Mouse (Mus musculus) forebrain, postnatal 0 days (tissue): Measurements from ENCODE around the gene Adssl1. TPM values are rescaled to one million over a fixed set of nuclear protein-coding genes. Genes with fewer than 3 reads are reported as not detected.

ENCODE experiments used
- ATAC-seq: fragments of 200-750 bp; cut with Nextera tagmentation; 2 replicates; pipeline ENCODE4 v1.8.0; 2017; ENCODE audit warnings: mild to moderate bottlenecking, moderate library complexity
- DNase-seq: peaks from one replicate; pipeline ENCODE4 v3.0.0-alpha.2; 2015
- H3K27ac ChIP-seq: fragments of 300-500 bp; sonication (generic); 2 replicates; pipeline ENCODE4 v1.5.1; 2014; ENCODE audit warnings: low read depth, mild to moderate bottlenecking, antibody characterized with exemption, low read length, moderate library complexity, mixed read lengths
- H3K27me3 ChIP-seq: fragments of 300-500 bp; sonication (generic); 2 replicates; pipeline ENCODE4 v1.6.1; 2014; ENCODE audit warnings: mild to moderate bottlenecking, low read length, mixed read lengths; ENCODE audit not compliant: insufficient read depth
- H3K36me3 ChIP-seq: fragments of 300-500 bp; sonication (generic); 2 replicates; pipeline ENCODE4 v1.6.1; 2014; ENCODE audit warnings: mild to moderate bottlenecking, moderate library complexity; ENCODE audit not compliant: insufficient read depth
- H3K4me1 ChIP-seq: fragments of 300-500 bp; sonication (generic); 2 replicates; pipeline ENCODE4 v1.6.1; 2014; ENCODE audit warnings: antibody characterized with exemption; ENCODE audit not compliant: insufficient read depth
- H3K4me2 ChIP-seq: fragments of 300-500 bp; sonication (generic); 2 replicates; pipeline ENCODE4 v1.6.1; 2014; ENCODE audit warnings: low read depth, mild to moderate bottlenecking, moderate library complexity
- H3K4me3 ChIP-seq: fragments of 300-500 bp; sonication (generic); 2 replicates; pipeline ENCODE4 v1.5.1; 2014; ENCODE audit warnings: low read depth, low read length, mixed read lengths
- H3K9ac ChIP-seq: fragments of 300-500 bp; sonication (generic); 2 replicates; pipeline ENCODE4 v1.6.1; 2014; ENCODE audit warnings: mild to moderate bottlenecking
- H3K9me3 ChIP-seq: fragments of 300-500 bp; sonication (generic); 2 replicates; pipeline ENCODE4 v1.6.1; 2016; ENCODE audit warnings: low read length
- CTCF ChIP-seq: sonication (generic); IDR thresholded peaks from 2 replicates; pipeline ENCODE4 v1.5.1; 2016; ENCODE audit warnings: antibody characterized with exemption, control low read depth, low read depth
- WGBS: fragments of 180-500 bp; shearing (Covaris S2); extraction: QIAGEN DNeasy Blood & Tissue Kit; methylation state at CpG from one replicate; pipeline ENCODE4 v1.1.7; 2014; 5-methylcytosine and 5-hydroxymethylcytosine counted together
- polyA plus RNA-seq: library from polyadenylated mRNA; unstranded; fragments of >200 nt; fragmentation: Nextera tagmentation; extraction: Ambion mirVana; gene quantifications from 2 replicates; pipeline ENCODE4 v1.2.1, GENCODE M21; 2015
- total RNA-seq: library from RNA; depleted of rRNA; stranded (reverse); fragments of >200 nt; gene quantifications from 2 replicates; pipeline ENCODE4 v1.2.3, GENCODE M21; 2014

The Adssl1 gene
- total and polyA plus RNA-seq, 2 experiments from 2014 or later: 1.8 to 4.7 TPM

- Histone ChIP-seq H3K27me3 (no peaks in the 10 kb centered on the region), H3K9me3 (no peaks in the 10 kb centered on the region), H3K27ac (no peak overlapping the region), H3K4me1 (peaks cover 19% of the 10 kb centered on the region), H3K4me3 (no peak overlapping the region), H3K36me3 (peaks cover 42% of the 10 kb centered on the region), H3K4me2 (no peak overlapping the region), H3K9ac (no peak overlapping the region)
- TF ChIP-seq CTCF: no peak
- no peak for ATAC-seq
- 75% methylated on average over 10 of the region's 10 CpGs for WGBS
- DNase-seq: no peak
Observed at GRCm38 (mm10) chr12:112667619-112668297, 47.9 kb downstream of the Adssl1 start.

DNA sequence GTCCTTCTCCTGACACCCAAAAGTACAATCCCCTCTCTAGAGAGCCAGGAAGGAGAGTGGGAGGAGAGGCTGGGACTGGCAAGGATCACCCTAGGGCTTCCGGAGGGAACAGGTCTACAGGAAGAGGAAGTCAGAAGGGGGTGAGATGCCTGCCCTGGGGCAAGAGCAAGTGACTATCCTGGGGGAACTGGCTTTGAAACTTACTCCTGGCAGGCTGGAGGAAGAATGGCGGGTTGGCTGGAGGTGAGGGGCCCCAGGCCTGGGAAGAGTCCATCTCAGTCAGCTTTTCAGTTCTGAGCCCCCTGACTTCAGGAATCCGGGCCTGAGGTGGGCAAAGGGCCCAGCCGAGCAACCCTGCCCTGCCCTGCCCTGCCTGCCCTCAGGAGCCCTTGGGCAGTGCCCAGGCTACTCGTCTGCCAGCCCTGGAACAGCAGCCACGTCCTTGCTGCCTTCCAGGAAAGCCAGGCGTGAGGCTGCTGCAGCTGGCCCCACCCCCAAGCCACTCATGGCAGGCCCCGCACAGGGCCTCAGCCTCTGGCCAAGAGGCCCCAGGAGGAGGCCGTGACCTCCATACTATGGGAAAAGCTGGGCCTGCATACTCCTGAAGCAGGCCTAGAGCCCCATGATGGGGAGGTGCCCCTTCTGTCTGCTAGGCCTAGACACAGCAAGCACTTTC is 51.0 kb downstream of the Adssl1 start:
- Histone ChIP-seq H3K27ac (no peak overlapping the region), H3K4me3 (no peak overlapping the region), H3K27me3 (no peaks in the 10 kb centered on the region), H3K9ac (no peak overlapping the region), H3K4me2 (no peak overlapping the region), H3K4me1 (peaks cover 24% of the 10 kb centered on the region), H3K9me3 (no peaks in the 10 kb centered on the region), H3K36me3 (peaks cover 34% of the 10 kb centered on the region)
- TF ChIP-seq CTCF: no peak
- WGBS: 41% methylated on average over 9 of the region's 9 CpGs
- no peak for DNase-seq
- no peak for ATAC-seq

GRCm38 (mm10) chr12:112671891-112672290 is 52.0 kb downstream of the Adssl1 start:
- H3K36me3 ChIP-seq: peaks cover 34% of the 10 kb centered on the region
- H3K9ac ChIP-seq: 0 out of 2 replicates have a peak overlapping the region, but pooled peaks have one; percentile 96
- no peaks in the 10 kb centered on the region for H3K9me3 ChIP-seq
- H3K4me1 ChIP-seq: peaks cover 24% of the 10 kb centered on the region
- H3K27ac ChIP-seq: no peak overlapping the region
- no peak overlapping the region for H3K4me3 ChIP-seq
- peak overlapping the region; percentile 88; the same call in 1 of the 2 replicates for H3K4me2 ChIP-seq
- 79% methylated on average over 7 of the region's 7 CpGs for WGBS
- no peaks in the 10 kb centered on the region for H3K27me3 ChIP-seq
- no peak for DNase-seq
- TF ChIP-seq CTCF: peak; percentile 38
- no peak for ATAC-seq

DNA sequence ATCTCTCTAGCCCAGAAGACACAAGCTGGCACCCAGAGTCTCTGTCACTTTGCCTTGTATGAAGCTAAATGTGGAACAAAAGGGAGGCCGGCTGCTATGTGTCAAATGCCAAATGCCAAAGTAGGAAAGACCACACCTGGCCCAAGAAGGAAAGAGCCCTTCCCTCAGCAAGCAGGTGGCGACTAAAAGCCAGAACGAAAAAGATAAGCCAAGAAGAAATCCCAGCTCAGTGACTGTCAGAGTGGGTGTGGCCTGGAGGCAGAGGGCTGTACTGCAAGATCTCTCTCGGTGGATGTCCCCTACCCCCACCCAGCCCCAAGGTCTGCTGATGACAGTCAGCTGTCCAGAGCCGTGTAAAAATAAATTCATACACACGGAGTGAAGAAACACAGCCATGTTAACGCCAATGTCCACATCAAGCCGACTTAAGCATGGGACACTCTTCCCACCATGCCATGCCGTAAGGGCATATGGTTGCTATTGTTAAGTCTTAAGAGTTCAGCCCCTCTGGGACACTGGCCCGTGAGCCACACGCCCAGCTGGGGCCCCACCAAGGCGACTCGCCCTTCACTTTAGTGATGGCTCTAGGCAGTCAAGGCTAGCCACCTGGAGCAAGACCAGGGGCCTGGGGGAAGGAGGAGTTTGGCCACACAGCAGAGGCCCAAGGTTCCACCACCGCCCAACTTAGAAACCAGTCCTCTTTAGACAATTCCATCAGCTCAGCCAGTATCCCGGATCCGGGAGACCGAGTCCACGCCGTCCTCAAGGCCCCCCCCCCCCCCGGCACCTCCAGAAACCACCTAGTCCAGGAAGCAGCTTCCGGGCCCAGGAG is 53.1 kb downstream of the Adssl1 start:
- Histone ChIP-seq H3K9me3 (no peaks in the 10 kb centered on the region), H3K36me3 (peaks cover 28% of the 10 kb centered on the region), H3K27ac (peak overlapping the region; percentile 91), H3K27me3 (0 out of 2 replicates have a peak, but pooled peaks cover 2% of the 10 kb centered on the region), H3K4me2 (peak overlapping the region; percentile 88), H3K9ac (peak overlapping the region; percentile 96), H3K4me3 (peak overlapping the region; percentile 91), H3K4me1 (peaks cover 24% of the 10 kb centered on the region)
- DNase-seq (peak; percentile 62), ATAC-seq (peak; percentile 44)
- TF ChIP-seq CTCF: peak; percentile 45
- 2% methylated on average over 21 of the region's 21 CpGs for WGBS

GRCm38 (mm10) chr12:112673576-112674091 is 53.8 kb downstream of the Adssl1 start:
- H3K27ac ChIP-seq: peak overlapping the region; percentile 91
- peak; percentile 35 for ATAC-seq
- H3K4me2 ChIP-seq: peak overlapping the region; percentile 88
- H3K9ac ChIP-seq: peak overlapping the region; percentile 96
- peaks cover 21% of the 10 kb centered on the region for H3K36me3 ChIP-seq
- WGBS: 2% methylated on average over 51 of the region's 68 CpGs
- peak overlapping the region; percentile 91 for H3K4me3 ChIP-seq
- no peaks in the 10 kb centered on the region for H3K9me3 ChIP-seq
- peaks cover 24% of the 10 kb centered on the region for H3K4me1 ChIP-seq
- H3K27me3 ChIP-seq: peaks cover 8% of the 10 kb centered on the region; the same call in 1 of the 2 replicates
- TF ChIP-seq CTCF: no peak
- peak; percentile 63 for DNase-seq

DNA sequence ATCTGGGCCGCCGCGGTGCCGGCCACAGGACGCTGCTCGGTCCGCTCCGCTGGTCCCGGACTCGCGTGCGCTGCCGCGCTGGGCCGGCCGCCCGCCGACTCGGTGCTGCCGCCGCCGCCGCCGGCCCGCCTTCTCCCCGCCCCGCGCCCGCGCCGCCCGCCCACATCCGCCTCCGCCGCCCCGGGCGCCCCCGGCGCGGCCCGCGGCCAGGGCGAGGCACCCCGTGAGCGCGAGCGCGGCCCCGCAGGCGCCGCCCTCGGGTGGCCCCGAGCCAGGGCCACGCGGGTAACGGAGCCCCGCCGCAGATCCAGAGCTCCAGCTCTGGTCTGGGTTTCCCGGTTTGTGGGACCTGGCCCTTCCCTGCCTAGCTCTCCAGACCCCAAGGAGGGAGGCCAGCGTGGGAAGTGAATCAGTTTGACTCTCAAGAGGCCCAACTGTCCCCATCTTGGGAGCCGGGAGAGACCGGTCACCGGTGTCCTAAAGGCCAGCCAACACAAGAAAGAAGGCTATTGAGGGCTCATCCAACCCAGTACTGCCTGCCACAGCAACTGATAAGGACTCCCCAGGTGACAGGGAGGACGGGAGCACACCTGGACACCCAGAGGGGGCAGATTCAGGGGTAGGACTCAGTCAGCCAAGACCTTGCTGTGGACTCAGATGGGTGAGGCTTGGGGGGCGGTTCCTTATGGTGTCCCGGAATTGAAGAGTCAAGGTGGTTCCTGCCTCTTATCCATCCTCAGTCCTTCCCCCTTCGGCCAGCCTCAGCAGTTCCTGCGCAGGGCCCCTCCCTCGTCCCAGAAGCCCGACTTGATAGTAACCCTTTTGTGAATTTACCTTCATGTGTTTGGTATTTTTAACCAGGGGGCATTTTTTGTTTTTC is 54.5 kb downstream of the Adssl1 start, which contains the start of gene Akt1:
Gene Akt1 (minus strand): TSS at position 753 of the 880 bp plus-strand sequence.
- WGBS: 3% methylated on average over 32 of the region's 70 CpGs
- Histone ChIP-seq H3K27ac (peak within 1 kb of the TSS; percentile 91), H3K4me1 (peaks cover 24% of the 10 kb centered on the region), H3K4me3 (peak within 1 kb of the TSS; percentile 91), H3K36me3 (peaks cover 14% of the 10 kb centered on the region; the same call in 1 of the 2 replicates), H3K9me3 (no peaks in the 10 kb centered on the region), H3K9ac (peak within 1 kb of the TSS; percentile 96), H3K27me3 (peaks cover 15% of the 10 kb centered on the region; the same call in 1 of the 2 replicates), H3K4me2 (peak within 1 kb of the TSS; percentile 88)
- DNase-seq: peak; percentile 68
- TF ChIP-seq CTCF: no peak
- ATAC-seq: peak; percentile 23; the same call in 1 of the 2 replicates
